Mouse (Mus musculus) left cerebral cortex, adult 8-10 months (tissue): Measurements from ENCODE around the gene Gm21830. TPM values are rescaled to one million over a fixed set of nuclear protein-coding genes. Genes with fewer than 3 reads are reported as not detected.
"Not testable (repeated sequence)": the region's sequence is repeated elsewhere in the genome, so short reads cannot be mapped to it uniquely, and the experiment has no call there.

ENCODE experiments used
- DNase-seq, 2 experiments: peaks; one replicate each; pipeline ENCODE4 v3.0.0; 2022; ENCODE audit warnings: low spot score in 2 of 2
- total RNA-seq, 4 experiments: library from RNA; stranded (reverse); gene quantifications; 2 replicates each; pipeline ENCODE4 v1.2.4; 2022

Gene Gm21830
- total RNA-seq, result not detected

DNA sequence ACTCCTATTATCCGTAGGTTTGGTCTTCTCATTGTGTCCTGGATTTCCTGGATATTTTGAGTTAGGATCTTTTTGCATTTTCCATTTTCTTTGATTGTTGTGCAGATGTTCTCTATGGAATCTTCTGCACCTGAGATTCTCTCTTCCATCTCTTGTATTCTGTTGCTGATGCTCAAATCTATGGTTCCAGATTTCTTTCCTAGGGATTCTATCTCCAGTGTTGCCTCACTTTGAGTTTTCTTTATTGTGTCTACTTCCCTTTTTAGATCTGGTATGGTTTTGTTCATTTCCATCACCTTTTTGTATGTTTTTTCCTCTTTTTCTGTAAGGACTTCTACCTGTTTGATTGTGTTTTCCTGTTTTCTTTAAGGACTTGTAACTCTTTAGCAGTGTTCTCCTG, at the start of gene Gm21830:
Gene Gm21830 (plus strand): TSS at position 301 of the 400 bp plus-strand sequence.
- DNase-seq, result not testable (repeated sequence)

DNA sequence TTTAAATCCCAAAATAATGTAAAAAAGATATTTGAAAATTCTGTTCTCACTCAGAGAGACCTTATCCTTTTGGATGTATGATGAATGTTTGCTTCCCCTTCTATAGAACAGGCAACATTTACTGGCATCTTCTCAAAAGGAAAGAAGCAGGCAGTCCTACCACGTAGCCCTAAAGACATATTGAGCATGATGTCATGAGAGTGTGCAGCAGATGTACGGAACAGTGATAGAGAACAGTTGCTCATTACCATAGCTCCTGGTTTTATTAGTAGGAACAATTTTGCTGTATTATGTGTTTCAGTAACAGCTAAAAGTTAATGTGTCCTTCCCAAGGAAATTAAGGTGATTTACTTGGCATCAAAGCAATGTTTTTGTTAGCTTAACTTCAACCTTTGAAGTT, 49.0 kb upstream of the Gm21830 start:
- DNase-seq, result no peak

DNA sequence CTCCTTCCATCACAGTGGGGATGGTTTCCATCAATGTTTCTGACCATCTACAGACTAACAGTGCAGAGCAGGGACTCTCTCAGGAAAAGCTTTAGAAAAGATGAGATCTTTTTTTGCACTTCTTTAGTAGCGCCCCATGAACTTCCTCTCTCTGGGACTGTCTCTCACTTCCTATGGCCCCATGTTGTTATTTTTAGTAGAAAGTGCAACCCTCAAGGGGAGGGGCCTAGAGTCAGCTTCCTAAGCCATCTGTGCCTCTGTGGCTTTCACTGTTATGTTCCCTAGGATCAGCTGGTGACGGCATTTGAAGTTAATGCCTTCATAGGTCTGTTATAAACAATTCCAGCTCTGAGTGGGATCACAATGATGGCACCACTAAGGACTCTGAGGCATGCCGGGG, 35.0 kb upstream of the Gm21830 start:
- DNase-seq, result no peak

DNA sequence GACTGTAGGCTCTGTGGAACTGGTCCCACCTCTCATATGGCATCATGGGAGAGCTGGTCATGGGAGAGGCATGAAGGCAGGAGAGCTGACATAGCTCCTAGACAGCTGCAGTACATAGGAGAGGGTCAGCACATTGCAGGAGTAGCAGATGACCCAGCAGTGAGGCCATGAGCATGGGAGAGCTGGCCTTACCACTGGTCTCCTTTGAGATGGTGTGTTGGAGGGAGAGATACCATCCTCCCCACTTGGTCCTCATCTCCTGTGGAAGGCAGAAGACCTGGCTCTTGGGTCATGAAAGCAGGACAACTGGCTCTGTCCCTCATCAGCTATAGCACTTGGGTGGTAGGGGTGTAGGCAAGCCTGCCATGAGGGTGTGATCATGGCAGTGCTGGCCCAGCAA, 7.3 kb downstream of the Gm21830 start:
- no peak for DNase-seq

DNA sequence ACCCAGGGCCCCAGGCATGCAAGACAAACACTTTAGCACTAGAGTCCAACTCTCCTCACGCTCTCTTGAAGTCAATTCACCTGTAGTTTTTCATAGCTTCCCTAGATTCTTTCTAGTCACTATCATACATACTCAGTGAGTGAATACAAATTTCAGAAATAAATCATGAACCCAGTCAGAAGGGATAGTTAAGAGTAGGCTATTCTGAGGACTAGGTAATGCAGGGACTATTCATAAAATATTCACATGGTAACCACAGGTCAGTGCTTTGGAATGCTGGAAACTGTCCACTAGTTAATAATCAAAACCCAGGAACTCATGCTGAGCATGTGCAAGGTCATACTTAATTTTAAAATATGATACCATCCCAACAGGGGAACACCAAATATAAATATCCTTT, 9.3 kb downstream of the Gm21830 start:
- no peak for DNase-seq

DNA sequence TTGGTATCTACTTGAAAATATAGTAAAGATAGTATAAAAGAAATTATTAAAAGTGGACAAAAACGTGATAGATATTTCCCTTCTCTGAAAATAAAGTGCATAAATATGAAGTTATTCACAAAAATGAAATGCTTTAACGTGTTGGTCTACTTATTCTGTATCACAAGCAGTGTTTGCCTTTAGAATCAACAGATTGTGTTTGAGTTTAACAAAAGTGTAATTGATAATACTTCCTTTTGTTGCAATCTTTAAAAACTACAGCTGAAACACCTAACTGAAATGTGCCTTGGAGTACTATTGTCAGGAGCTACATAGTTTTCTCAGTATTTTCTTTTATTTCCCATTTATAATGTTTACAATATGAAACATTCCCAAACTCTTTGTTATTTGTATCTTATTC, 19.6 kb downstream of the Gm21830 start, which contains the start of gene Gm26727:
Gene Gm26727 (minus strand): TSS at position 101 of the 400 bp plus-strand sequence.
- DNase-seq, result no peak

DNA sequence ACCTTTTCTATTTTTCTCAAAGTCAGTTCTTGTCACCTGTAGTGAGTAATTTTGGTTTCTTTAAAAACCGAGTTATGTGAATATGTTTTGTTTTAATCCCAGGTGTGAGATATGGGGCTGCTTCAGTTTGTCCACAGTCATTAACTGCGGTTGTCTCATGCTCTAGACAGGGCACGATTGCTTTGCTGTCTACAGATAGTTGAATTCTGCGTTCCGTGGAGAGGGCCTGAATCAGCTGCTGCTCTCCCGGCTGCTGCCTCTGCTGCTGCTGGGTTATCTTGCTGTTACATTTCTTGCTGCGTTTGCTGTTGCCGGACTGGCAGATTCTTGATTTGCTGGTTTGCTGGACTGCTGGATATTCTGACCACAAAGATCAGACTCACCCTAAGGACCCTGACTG, 24.8 kb downstream of the Gm21830 start:
- no peak for DNase-seq

DNA sequence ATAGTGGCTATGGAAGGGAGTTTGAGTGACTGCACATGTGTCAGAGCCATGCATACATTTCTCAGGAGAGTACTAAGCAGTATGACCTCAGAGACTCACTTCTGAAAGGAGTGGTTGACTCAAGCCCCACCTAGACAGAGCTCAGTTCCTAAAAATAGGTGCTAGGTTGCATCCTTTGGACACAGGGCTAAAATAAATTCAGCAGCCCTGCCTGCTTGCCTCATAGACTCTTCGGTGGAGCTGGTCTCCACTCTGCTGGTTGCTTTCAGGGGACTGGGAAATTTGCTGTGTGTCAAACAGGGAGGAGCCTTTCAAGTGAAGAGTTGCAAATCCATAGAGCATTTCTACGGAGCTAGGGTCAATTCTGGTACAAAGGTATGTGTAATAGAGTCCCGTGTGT, 32.3 kb downstream of the Gm21830 start, which contains the start of gene Xirp2:
Gene Xirp2 (plus strand): TSS at position 223 of the 400 bp plus-strand sequence.
- no peak for DNase-seq

DNA sequence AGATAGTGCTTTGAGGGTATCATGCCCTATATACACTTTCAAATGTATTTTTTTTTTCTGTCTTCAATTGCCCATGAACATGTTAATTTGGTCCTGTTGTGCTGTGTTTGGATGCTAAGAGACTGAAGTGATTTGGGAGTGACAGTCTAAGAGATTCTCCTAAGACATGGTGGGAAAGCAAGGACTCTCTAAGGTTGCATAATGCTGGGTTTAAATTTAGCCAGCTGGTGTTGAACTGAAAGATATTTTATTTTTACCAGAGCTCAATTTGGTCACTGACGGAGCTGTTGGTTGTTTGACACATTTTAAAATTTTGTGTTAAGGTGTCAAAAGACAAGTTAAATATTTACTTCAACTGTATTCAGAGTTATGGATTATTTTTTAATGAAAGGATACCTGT, 33.2 kb downstream of the Gm21830 start:
- no peak for DNase-seq

DNA sequence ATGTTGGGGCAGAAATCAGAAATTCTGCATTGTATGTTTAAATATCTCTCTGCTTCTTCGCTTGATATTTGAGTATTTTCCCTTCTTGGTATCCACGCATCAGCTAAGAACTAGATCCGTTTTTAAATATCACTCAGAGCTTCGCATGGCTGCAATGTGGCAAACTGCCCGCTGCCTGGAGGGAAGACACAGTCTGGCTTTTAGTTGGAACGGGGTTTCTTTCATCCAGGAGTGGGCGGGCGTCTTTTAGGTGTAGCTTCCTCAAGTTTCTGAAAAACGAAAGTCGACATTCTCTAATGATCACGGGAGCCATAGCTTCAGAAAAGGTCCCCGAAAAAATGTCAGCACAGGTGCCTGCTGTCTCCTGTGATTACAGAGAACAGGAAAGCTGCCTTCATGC, 33.7 kb downstream of the Gm21830 start:
- DNase-seq, result peak in 1 of 2 experiments; percentile 25

DNA sequence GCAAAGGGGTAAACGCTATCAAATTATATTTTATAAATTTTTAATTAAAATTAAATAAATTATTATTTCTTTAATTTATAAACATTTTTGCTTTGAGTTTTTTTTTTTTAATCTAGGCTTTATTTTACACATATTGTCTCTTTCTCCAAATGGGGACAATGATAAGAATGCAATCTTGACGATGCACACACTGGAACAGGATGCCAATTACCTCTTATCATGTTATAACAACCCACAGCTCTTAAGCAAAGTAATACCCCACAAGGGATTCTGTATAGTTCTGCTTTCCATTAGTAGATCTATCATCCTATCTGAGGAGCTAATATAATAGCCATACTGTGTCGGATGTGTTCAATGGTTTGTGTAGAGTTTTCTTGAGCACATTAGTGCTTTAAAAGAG, 47.3 kb downstream of the Gm21830 start:
- DNase-seq, result no peak

DNA sequence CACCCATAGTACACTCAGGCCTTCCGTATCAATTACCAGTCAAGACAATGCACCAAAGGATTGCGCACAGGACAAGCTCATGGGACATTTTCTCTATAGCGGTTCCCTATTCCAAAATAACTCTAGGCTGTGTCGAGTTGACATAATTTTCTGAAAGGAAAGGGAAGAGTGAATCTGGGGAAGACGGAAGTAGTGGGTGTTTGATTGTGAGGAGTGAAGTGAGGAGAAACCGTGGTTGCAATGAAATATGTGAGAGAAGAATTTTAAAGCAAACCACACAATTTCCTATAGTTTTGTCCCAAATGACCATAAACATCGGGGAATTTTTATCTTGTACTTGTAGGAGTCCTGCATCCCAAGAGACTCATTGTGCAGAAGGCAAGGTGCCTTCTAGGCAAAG, 53.5 kb downstream of the Gm21830 start:
- DNase-seq, result no peak

DNA sequence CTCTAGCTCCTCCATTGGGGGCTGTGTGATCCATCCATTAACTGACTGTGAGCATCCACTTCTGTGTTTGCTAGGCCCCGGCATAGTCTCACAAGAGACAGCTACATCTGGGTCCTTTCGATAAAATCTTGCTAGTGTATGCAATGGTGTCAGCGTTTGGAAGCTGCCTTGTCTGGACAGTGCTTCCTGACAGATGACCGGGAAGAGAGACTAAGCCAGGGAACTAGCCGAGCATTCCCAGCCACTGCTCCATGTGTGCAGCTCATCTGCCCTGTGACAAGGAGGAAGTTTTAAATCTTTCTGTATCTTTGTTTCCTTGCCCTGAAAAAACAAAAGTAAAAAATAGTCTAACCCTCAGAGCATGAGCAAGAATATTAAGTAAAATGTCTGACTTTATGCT, 56.5 kb downstream of the Gm21830 start:
- DNase-seq, result not testable (repeated sequence)

DNA sequence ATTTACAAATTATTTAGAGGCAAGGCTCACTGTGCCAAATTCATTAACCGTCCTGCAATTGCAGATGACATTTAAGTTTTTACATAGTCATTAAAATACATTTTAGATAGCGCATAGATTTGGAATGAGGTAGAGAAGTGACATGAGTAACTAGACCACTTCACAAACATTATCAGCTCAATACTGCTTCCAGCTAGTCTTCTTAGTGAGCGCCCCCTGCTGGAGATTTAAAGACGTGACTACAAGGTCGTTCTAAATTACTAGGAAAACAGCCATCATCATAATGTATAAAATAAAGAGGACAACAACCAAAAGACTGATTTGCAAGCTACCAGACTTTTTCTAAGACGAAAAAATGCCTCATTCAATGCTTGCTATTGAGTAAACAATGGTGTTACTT, 64.2 kb downstream of the Gm21830 start:
- no peak for DNase-seq

DNA sequence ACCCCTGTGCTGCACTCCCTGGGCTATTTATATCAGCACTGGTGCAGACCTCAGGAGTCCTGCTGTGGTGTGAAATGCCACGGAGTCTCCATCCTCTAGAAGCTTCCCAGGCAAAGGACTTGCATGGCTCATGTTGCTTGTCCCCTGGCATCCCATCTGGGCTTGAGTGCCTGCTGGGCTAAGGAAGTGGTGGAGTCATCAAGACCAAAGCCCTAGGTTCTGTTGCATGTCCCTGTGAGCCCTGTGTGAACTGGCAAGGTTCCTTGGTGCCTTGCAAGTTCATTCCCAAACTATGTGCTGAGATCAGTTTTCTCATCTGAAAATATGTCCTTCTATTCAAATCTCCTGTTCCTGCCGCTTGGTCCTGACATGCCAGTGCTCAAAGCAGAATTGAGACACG, 67.5 kb downstream of the Gm21830 start:
- DNase-seq, result no peak

Other genes with a start within 250 kb of the Gm21830 start
- gene Gm26727, start 19.5 kb downstream of the Gm21830 start, total RNA-seq, result not detected
- under 1 TPM; 0.02 to 0.52 (median 0.32) TPM for gene Xirp2, start 32.3 kb downstream of the Gm21830 start, total RNA-seq
- gene B3galt1, start 152.1 kb downstream of the Gm21830 start, total RNA-seq, result 10 to 100 TPM; 83.8 to 88.3 (median 86.0) TPM